Mouse (Mus musculus) naive thymus-derived CD4-positive, alpha-beta T cell, adult 2 months (primary cell): ENCODE results near the gene Dazl.
"Not testable (repeated sequence)": the region's sequence is repeated elsewhere in the genome, so short reads cannot be mapped to it uniquely, and the experiment has no call there.

ENCODE experiments used
- DNase-seq: peaks from one replicate; pipeline ENCODE4 v3.0.0-alpha.2; 2011; ENCODE audit warnings: low read depth

The Dazl gene

GRCm38 (mm10) chr17:50291485-50292200 lies 1.8 kb downstream of the Dazl start:
- peak; percentile 74 for DNase-seq

GRCm38 (mm10) chr17:50284845-50285244 lies 8.6 kb downstream of the Dazl start:
- no peak for DNase-seq

GRCm38 (mm10) chr17:50261615-50262014 lies 31.8 kb downstream of the Dazl start:
- not testable (repeated sequence) for DNase-seq

- no peak for DNase-seq
Measured at GRCm38 (mm10) chr17:50260856-50261255, 32.6 kb downstream of the Dazl start.

GRCm38 (mm10) chr17:50246605-50247004 lies 46.8 kb downstream of the Dazl start:
- no peak for DNase-seq

- no peak for DNase-seq
Measured at GRCm38 (mm10) chr17:50244675-50245074, 48.8 kb downstream of the Dazl start.

- DNase-seq = no peak
Measured at GRCm38 (mm10) chr17:50243326-50243725, 50.1 kb downstream of the Dazl start.

GRCm38 (mm10) chr17:50237818-50238610 lies 55.4 kb downstream of the Dazl start:
- DNase-seq = no peak

GRCm38 (mm10) chr17:50237436-50237709 lies 56.1 kb downstream of the Dazl start:
- DNase-seq = peak; percentile 82

- peak; percentile 4 for DNase-seq
Measured at GRCm38 (mm10) chr17:50236702-50237435, 56.6 kb downstream of the Dazl start.

- no peak for DNase-seq
Measured at GRCm38 (mm10) chr17:50235943-50236701, 57.3 kb downstream of the Dazl start.

- no peak for DNase-seq
Measured at GRCm38 (mm10) chr17:50233956-50234355, 59.5 kb downstream of the Dazl start.

GRCm38 (mm10) chr17:50232821-50233220 lies 60.6 kb downstream of the Dazl start:
- no peak for DNase-seq

GRCm38 (mm10) chr17:50231206-50231605 lies 62.2 kb downstream of the Dazl start:
- DNase-seq = no peak

GRCm38 (mm10) chr17:50229534-50229933 lies 63.9 kb downstream of the Dazl start:
- DNase-seq = no peak
